Mouse (Mus musculus): ENCODE results near the gene 4933405O20Rik.

The 4933405O20Rik gene

DNA sequence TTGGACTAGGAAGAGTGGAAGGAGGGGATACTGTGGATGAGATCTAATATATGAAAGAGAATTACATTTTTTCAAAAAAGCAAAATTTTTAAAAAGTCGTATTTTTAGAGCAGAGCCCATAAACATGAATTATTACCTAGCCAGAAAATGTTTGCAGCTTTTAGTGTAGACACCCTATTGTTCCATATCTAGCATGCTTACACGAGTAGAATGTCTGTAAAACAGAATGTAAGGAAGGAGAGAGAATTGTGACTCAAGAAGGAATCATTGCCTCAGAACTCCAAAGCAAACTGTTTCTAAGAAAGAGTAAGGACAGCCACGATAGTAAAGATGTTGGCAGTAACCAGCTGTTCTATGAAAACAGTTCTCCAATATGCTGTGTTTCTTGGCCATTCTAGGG, at the start of gene 4933405O20Rik:
Gene 4933405O20Rik (plus strand): TSS at position 301 of the 400 bp plus-strand sequence.
- no peak for DNase-seq

DNA sequence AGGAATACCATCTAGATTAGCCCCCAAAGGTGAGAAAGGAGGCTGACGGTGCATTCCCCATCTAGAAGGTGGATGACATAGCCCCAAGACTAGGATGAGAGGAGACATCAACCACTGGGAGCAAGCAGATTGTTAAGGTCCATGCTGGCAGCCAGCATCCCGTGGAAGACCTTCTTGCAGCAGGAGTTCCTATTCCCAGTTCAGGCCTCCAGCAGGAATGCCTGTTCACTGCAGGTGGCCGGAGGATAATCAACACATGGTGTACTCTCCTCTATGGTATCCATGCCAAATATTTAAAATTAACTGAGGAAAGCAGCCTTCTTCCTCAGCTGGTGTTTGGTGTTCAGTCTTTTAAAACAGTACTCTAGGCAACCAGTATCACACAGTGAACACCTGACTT, 49.4 kb upstream of the 4933405O20Rik start:
- no peak for DNase-seq

GRCm38 (mm10) chr7:50551426-50551825, 47.6 kb upstream of the 4933405O20Rik start:
- no peak for DNase-seq

- no peak for DNase-seq
These were observed 36.3 kb upstream of the 4933405O20Rik start for GRCm38 (mm10) chr7:50562708-50563107.

DNA sequence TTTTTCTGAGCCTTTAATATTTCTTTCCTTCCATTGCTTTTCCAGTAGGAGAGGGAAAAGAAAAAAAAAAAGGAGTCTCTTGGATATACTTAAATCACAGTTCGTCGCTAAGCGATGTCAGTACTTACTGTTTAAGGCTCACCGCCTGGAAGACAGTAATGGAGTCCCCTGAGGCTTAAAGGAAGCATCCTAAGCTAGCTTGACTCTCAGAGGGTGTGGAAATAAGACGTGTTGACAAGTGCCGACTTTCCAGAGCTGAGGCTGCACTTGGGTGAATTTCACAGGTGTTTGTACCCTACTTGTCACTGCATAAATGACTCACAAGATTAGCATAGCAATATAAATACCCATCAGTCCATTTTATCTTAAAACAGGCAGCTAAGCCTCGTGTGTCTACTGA, 25.1 kb upstream of the 4933405O20Rik start:
- no peak for DNase-seq

DNA sequence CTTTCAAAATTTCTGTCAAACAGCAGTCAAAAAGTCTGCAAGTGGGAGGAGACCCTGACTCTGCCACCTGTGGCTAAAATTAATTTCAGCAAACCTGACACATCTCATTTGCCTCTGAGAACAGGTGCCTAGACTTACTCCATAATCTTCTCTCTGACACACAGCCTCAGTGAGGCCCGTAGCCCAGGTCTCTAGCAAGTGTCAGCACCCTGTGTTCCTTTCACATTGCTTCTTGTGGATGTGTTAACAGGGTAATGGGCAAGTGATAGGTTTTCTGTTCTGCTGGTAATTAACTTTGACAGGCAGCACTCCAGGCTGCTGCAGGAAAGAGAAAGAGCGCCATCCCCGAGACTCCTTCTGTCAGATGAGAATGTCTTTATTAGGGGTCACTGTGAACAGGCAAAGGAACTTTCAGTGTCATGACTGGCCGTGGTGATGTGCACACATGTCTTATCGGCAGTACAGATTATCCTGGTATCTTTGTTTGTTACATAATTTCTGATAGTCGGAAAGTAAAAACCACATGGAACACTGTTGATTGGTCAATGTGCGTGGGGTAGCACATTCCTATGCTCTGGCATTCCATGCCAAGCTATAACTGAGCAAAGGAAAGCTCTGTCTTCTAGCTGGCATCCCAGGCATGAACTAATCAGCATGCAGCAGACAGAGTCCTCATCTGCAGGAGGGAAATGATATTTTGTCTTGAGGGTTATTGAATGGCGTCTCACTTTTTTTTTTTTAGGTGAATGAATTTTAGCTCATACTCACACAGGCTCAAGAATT, 10.2 kb upstream of the 4933405O20Rik start:
- DNase-seq, result no peak

DNA sequence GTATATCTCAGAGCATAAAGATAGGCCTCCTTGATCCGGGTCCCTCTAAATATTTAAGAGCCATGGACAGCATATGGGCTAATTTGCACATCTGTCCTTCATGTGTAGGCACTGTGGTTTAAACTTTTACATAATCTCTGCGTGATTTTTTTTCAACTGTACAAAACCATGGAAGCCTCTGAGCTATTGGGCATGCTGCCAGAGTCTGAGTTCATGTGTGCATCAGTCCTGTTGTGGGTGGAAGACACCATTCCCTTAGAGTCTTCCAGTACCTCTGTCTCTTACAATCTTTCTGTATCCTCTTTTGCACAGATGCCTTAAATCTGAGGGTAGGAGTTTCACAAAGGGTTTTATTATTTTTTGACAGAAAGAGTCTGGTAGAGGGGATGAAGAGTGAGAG, 15.1 kb downstream of the 4933405O20Rik start:
- no peak for DNase-seq

DNA sequence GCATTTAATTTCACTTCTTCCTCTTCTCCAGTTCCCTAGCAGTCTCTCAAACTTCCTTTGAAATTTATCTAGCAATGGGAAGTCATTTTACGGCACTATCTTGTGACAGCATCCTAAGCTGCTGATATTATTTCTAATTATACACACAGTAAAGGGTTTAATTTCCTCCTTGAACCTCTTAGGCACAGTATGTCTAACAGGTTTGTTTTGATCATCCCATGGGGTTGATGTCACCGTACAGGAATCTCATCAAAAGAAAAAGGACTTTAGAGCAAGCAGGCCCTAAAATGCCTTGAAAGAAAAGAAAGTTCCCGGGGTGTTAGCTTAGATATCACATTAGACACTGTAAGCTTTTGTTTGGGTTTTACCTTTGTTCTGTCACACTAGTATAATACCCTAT, 30.2 kb downstream of the 4933405O20Rik start:
- DNase-seq, result no peak

- no peak for DNase-seq
These were observed 34.2 kb downstream of the 4933405O20Rik start for GRCm38 (mm10) chr7:50633147-50633546.
